Mouse (Mus musculus) forebrain, embryonic 13.5 days (tissue): ENCODE measurements at regions not wholly inside any gene's neighbourhood (a gene's known extent, or its start where the extent isn't known, plus 50 kb on each side); places are given as distances from the start of the nearest gene placed in this dataset.

Source experiments
- ATAC-seq: fragments of 200-750 bp; cut with Nextera tagmentation; 2 replicates; pipeline ENCODE4 v1.8.0; 2017
- H3K27ac ChIP-seq: fragments of 300-500 bp; sonication (generic); 2 replicates; pipeline ENCODE4 v1.5.1; 2015; ENCODE audit warnings: inconsistent platforms, mild to moderate bottlenecking, moderate library complexity
- H3K27me3 ChIP-seq: fragments of 300-500 bp; sonication (generic); 2 replicates; pipeline ENCODE4 v1.6.1; 2015; ENCODE audit warnings: mild to moderate bottlenecking, inconsistent platforms
- H3K36me3 ChIP-seq: fragments of 300-500 bp; sonication (generic); 2 replicates; pipeline ENCODE4 v1.6.1; 2015; ENCODE audit warnings: mild to moderate bottlenecking, inconsistent platforms; ENCODE audit not compliant: poor library complexity, severe bottlenecking
- H3K4me1 ChIP-seq: fragments of 300-500 bp; sonication (generic); 2 replicates; pipeline ENCODE4 v1.6.1; 2015; ENCODE audit warnings: inconsistent platforms
- H3K4me2 ChIP-seq: fragments of 300-500 bp; sonication (generic); 2 replicates; pipeline ENCODE4 v1.6.1; 2015; ENCODE audit warnings: inconsistent platforms, mild to moderate bottlenecking, moderate library complexity
- H3K4me3 ChIP-seq: fragments of 300-500 bp; sonication (generic); 2 replicates; pipeline ENCODE4 v1.5.1; 2015; ENCODE audit warnings: mild to moderate bottlenecking, inconsistent platforms
- H3K9ac ChIP-seq: fragments of 300-500 bp; sonication (generic); 2 replicates; pipeline ENCODE4 v1.6.1; 2015; ENCODE audit warnings: mild to moderate bottlenecking, inconsistent platforms
- H3K9me3 ChIP-seq: fragments of 300-500 bp; sonication (generic); replicated peaks from 2 replicates; pipeline ENCODE4 v1.6.1; 2016; ENCODE audit warnings: inconsistent platforms
- WGBS: fragments of 180-500 bp; shearing (Covaris S2); methylation state at CpG from one replicate; pipeline ENCODE4 v1.1.7; 2015; 5-methylcytosine and 5-hydroxymethylcytosine counted together

DNA sequence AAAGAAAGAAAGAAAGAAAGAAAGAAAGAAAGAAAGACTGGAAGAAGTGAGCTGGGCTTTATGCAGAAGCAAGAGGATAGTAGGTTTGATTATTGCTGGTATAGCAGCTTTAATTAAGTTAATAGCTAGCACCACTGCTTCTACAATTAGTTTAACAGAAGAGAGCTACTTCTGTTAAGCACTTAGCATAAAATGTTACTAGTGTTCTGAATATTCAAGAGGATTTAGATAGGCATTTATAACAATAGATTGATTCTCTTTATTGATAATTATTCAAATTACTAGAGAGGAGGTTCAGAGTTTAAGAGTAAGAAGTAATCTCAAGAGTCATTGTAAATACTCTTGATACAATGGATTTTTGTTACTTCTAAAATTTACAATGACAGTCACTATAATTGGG lies 346.1 kb upstream of the Pdgfd start:
- Histone ChIP-seq H3K27ac (no peak overlapping the region), H3K9ac (no peak overlapping the region), H3K4me3 (no peak overlapping the region), H3K4me2 (no peak overlapping the region), H3K27me3 (no peaks in the 10 kb centered on the region), H3K9me3 (peaks cover 4% of the 10 kb centered on the region; the same call in 1 of the 2 replicates), H3K36me3 (no peaks in the 10 kb centered on the region), H3K4me1 (no peaks in the 10 kb centered on the region)
- ATAC-seq = peak; percentile 58

GRCm38 (mm10) chr9:5828871-5829270 lies 339.5 kb upstream of the Pdgfd start:
- Histone ChIP-seq H3K4me2 (no peak overlapping the region), H3K27me3 (no peaks in the 10 kb centered on the region), H3K9me3 (no peaks in the 10 kb centered on the region), H3K4me3 (no peak overlapping the region), H3K9ac (no peak overlapping the region), H3K27ac (no peak overlapping the region), H3K36me3 (no peaks in the 10 kb centered on the region), H3K4me1 (no peaks in the 10 kb centered on the region)
- no peak for ATAC-seq

DNA sequence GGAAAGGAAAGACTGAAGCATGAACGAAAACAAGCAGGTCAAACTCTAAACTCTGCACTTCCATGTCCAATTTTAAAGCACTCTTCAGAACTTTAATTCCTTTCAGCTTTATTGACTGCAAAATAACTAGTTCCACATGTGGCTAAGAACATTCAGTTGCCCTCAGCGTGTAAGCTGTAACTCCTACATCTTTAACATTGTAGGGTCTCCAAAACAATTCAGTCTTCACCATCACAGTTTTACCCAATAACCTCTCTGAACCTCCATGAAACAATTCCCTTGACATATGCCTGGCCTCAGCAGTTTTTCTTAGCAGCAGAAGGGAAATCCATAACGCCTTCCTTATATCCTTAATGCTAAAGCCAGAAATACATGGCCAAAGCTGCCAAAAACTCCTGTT lies 326.0 kb upstream of the Pdgfd start:
- no peak overlapping the region for H3K4me2 ChIP-seq
- no peaks in the 10 kb centered on the region for H3K27me3 ChIP-seq
- no peak overlapping the region for H3K27ac ChIP-seq
- H3K9ac ChIP-seq = no peak overlapping the region
- H3K9me3 ChIP-seq = no peaks in the 10 kb centered on the region
- 73% methylated on average over 3 of the region's 3 CpGs for WGBS
- H3K36me3 ChIP-seq = no peaks in the 10 kb centered on the region
- H3K4me3 ChIP-seq = no peak overlapping the region
- ATAC-seq = no peak
- H3K4me1 ChIP-seq = no peaks in the 10 kb centered on the region

DNA sequence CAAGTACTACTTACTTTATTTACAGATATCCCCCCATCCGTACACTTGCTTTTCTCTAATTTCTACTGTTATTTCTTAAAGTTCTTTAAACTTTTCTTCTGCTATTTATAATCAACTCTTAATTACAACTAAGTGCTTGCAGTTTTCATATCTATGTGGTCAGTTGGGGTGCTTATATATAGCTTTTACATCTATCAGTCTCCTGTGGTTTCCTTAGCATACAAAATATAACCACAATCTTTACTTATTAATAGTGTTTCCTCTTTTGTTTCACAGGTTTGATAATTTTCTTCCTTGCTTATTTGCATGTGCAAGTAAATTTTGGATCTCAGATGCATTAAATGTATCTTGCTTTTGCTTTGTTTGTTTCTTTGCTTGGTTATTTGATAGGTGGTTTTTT lies 288.7 kb upstream of the Pdgfd start:
- ATAC-seq = no peak
- 93% methylated on average over 1 of the region's 1 CpGs for WGBS
- H3K27ac ChIP-seq = no peak overlapping the region

GRCm38 (mm10) chr9:5922526-5922925 lies 245.9 kb upstream of the Pdgfd start:
- no peak overlapping the region for H3K4me2 ChIP-seq
- no peaks in the 10 kb centered on the region for H3K4me1 ChIP-seq
- no peaks in the 10 kb centered on the region for H3K27me3 ChIP-seq
- no peaks in the 10 kb centered on the region; the same call in 1 of the 2 replicates for H3K9me3 ChIP-seq
- H3K4me3 ChIP-seq = no peak overlapping the region
- no peak overlapping the region for H3K9ac ChIP-seq
- H3K27ac ChIP-seq = no peak overlapping the region
- H3K36me3 ChIP-seq = no peaks in the 10 kb centered on the region
- no peak for ATAC-seq
- WGBS = 69% methylated on average over 1 of the region's 1 CpGs

More for the DNA sequence above, 288.7 kb upstream of the Pdgfd start:
- Histone ChIP-seq H3K9ac (no peak overlapping the region), H3K4me2 (no peak overlapping the region), H3K4me1 (no peaks in the 10 kb centered on the region), H3K27me3 (no peaks in the 10 kb centered on the region), H3K36me3 (no peaks in the 10 kb centered on the region), H3K4me3 (no peak overlapping the region), H3K9me3 (no peaks in the 10 kb centered on the region)

DNA sequence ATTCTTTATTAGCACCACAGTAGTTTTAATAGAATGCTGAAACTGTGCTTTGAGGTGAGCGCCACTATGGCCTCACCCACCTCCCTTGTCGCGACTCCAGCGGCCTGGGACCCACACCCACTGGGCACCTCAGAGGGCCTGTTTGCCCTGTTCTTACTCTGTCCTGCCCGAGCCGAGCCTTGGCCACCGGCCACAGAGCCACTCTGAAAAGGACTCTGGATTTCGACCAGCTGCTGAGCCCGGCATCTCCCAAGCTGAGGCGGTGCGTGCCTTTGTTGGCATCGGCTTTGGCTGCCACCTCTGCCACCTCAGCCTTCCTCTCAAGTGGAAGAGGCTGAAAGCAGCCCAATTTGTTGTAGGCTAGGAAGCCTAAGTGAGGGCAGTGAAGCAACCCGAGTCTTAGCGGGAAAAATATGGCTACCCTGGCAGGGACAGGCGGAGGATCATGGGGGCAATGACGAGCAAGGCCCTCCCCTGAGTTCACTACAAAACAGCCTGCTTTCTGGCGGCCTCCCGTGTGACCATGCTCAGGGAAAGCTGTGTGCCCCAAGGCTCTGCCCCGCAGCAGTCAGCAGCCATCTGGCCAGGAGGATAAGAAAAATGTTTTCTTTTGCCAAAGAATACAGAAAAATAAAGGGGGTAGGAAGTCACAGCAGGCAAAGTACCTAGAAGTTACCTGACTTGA lies 240.1 kb upstream of the Pdgfd start:
- WGBS = 86% methylated on average over 19 of the region's 19 CpGs
- no peak overlapping the region for H3K9ac ChIP-seq
- H3K4me3 ChIP-seq = no peak overlapping the region
- no peaks in the 10 kb centered on the region for H3K4me1 ChIP-seq
- H3K27me3 ChIP-seq = no peaks in the 10 kb centered on the region
- no peak for ATAC-seq
- H3K4me2 ChIP-seq = no peak overlapping the region
- H3K9me3 ChIP-seq = peaks cover 4% of the 10 kb centered on the region; the same call in 1 of the 2 replicates
- H3K27ac ChIP-seq = no peak overlapping the region
- no peaks in the 10 kb centered on the region for H3K36me3 ChIP-seq

DNA sequence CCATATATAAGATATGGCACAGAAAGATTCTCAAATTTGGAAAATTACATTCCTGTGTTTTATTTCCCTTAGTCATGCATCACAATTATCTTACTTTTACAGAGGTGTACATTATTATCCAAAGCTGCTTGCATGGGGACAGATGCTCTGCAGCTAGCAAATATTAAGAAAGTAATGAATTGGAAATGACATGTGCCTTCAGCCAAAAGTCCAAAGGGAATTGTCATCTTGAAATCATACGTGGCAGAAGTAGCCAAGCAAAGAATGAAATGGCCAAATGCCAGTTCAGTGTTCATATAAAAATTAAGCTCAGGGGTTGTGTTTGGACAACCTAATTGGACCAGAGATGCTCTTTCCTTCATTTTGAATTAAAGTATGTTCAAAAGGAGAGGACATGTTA lies 196.1 kb upstream of the Pdgfd start:
- no peaks in the 10 kb centered on the region for H3K27me3 ChIP-seq
- no peaks in the 10 kb centered on the region for H3K4me1 ChIP-seq
- 81% methylated on average over 1 of the region's 1 CpGs for WGBS
- H3K36me3 ChIP-seq = no peaks in the 10 kb centered on the region
- H3K27ac ChIP-seq = no peak overlapping the region
- no peak overlapping the region for H3K4me3 ChIP-seq
- H3K9me3 ChIP-seq = no peaks in the 10 kb centered on the region
- no peak overlapping the region for H3K9ac ChIP-seq
- ATAC-seq = no peak
- no peak overlapping the region for H3K4me2 ChIP-seq
